Mouse (Mus musculus) cerebellum, adult 2 months (tissue): ENCODE results near the gene Kcnip1.

Source experiments
- CTCF ChIP-seq: fragments of 200-500 bp; IDR thresholded peaks from 2 replicates; pipeline ENCODE4 v1.5.1; 2011; ENCODE audit warnings: low read depth, mild to moderate bottlenecking, control low read depth, low read length, moderate library complexity, borderline replicate concordance; ENCODE audit not compliant: insufficient read depth
- POLR2A ChIP-seq: fragments of 200-500 bp; IDR thresholded peaks from 2 replicates; pipeline ENCODE4 v1.6.1; 2011; ENCODE audit warnings: low read length, control low read depth, borderline replicate concordance; ENCODE audit not compliant: insufficient read depth

- TF ChIP-seq CTCF = no peak
- TF ChIP-seq POLR2A = no peak
These were observed 240.5 kb downstream of the Kcnip1 start for GRCm38 (mm10) chr11:33752431-33752873.
